Mouse (Mus musculus): ENCODE measurements at regions not wholly inside any gene's neighbourhood (a gene's known extent, or its start where the extent isn't known, plus 50 kb on each side); places are given as distances from the start of the nearest gene placed in this dataset.

DNA sequence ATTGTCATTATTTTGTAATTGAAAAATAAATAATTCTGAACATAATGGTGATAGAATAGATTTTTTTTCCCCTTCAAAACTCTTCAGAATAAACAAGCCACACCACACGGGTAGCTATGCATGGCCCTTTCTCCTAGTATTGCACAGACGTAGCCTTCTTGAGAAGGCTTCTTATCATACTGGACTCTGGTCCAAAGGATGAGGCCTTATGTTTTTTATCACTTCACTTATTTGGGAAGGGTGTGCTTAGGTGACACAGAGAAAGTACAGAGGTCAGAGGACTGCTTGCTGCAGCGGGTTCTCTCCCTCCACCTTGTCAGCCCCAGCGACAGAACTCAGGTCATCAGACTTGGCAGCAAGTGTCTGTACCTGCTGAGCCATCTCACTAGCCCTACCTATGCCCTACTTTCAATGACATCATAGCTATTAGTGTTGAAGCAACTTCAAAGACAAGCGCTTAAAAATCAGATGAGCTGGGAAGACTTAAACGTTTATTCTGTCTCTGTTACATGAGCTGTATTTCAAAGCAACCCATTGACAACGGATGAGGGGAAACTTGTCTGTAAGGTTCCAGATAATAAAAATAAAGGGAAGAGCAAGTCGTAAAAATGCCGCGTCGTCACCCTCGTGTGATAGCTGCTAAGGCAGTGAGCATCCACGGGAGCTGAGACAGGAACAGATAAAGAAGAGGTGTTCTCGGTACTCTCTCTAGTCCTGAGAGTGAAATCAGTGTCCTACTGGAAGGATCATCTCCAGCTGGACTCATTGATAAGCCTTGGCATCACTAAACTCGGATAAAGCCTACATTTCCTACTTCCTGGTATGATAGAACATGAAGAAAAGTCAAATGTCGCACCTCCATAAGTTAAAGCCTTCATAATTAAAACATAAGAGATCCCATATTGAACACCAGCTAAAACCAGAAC lies 226.2 kb downstream of the Sp3 start:
- no peak for DNase-seq (ENCODE audit: low read depth)

- DNase-seq (ENCODE audit: low read depth) = no peak
Observed at GRCm38 (mm10) chr2:72763454-72763853, 216.8 kb downstream of the Sp3 start.

- DNase-seq (ENCODE audit: low read depth) = no peak
Observed at GRCm38 (mm10) chr2:72769030-72769630, 211.1 kb downstream of the Sp3 start.

- no peak for DNase-seq (ENCODE audit: low read depth)
Observed at GRCm38 (mm10) chr2:72773401-72773800, 206.8 kb downstream of the Sp3 start.

DNA sequence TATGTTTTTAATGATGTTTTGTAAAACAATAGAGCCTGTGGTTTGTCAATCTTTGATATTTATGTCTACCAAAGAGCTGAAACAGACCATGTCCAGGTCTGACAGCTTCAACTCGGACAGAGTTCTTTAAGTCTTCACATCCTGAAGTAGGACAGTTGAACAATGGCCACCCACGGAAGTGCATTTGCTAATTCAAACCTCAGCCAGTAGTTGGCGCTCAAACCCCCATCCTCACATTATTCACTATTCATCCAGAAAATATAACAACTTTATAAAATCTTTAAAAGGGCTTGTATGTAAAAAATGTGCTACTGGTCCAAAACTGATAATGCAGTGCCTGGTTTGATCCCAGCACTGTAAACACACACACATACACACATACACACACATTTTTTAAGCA lies 202.9 kb downstream of the Sp3 start:
- DNase-seq (ENCODE audit: low read depth) = peak; percentile 60

DNA sequence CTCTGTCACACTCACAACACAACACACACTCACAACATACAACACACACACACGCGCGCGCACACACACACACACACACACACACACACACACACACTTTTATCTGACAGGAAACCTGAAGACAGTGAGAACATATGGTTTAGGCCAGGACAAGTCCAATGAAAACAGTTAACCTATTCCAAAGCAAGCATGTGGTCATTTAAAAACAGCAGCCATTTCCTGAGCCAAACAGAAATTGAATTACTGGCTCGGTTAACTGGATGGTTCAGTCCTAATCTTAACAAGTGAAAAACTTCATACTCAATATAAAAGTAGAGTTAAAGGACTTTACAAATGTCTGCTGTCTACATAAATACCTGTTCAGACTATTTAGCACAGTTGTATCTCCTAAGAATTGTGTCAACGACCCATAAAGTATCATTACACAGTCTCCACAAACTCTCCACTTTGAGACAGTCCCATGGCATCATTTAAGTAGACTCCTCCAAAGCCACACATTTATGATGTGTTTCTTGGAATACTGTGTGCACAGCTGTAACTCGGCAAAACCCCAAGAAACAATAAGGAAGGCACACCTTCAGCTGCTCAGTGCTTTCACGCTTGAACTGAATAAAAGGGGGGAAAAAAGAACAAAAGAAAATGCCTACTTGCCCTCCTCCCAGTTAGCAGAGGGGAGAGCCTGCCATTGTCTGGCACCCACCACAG lies 202.3 kb downstream of the Sp3 start:
- DNase-seq (ENCODE audit: low read depth) = no peak

DNA sequence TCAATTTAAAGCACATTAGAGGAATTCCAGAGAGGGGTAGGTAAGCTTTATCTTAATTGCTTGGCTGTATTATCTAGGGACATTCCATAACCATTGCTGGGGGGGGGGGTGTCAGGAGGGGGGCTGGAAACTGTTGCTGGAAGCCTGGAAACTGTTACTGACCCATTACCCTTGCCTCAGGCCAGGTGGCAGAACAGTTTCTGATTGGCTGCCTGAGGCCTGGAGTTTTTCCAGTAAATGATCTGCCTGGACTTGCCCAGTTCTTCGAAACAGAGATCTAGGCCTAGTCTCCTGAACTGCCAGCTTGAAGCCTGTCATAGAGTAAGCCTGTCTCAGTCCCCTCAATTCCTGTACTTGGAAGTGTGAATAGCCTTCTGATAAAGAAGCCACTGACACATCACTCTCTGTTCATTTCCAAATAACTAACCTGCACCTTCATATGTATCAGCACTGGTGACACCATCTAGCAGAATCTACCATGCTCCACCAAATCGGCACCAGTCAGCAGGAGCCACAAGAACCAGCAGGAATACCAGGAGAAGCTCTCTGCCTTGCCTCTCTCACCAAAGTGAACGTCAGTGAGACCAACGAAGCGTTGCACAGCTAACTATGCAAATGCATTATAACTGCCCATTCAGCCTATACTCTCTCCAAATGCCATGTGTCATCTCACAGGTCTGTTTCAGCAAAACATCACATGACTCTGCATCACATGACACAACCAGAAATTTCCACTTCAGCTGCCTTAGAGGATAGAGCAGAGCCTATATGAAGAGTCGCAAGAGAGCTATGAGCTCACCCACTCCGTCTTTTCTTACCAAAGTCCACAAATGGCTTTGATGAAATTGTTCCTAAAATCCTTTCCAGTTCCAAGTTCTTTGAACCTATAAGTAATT lies 200.7 kb downstream of the Sp3 start:
- peak; percentile 29 for DNase-seq (ENCODE audit: low read depth)

- no peak for DNase-seq (ENCODE audit: low read depth)
Observed at GRCm38 (mm10) chr2:72781369-72782275, 198.6 kb downstream of the Sp3 start.

GRCm38 (mm10) chr2:72782355-72782754 lies 197.9 kb downstream of the Sp3 start:
- DNase-seq (ENCODE audit: low read depth) = no peak

GRCm38 (mm10) chr2:72785365-72786043 lies 194.7 kb downstream of the Sp3 start:
- DNase-seq (ENCODE audit: low read depth) = no peak

- peak; percentile 6 for DNase-seq (ENCODE audit: low read depth)
Observed at GRCm38 (mm10) chr2:72786044-72786737, 194.1 kb downstream of the Sp3 start.

DNA sequence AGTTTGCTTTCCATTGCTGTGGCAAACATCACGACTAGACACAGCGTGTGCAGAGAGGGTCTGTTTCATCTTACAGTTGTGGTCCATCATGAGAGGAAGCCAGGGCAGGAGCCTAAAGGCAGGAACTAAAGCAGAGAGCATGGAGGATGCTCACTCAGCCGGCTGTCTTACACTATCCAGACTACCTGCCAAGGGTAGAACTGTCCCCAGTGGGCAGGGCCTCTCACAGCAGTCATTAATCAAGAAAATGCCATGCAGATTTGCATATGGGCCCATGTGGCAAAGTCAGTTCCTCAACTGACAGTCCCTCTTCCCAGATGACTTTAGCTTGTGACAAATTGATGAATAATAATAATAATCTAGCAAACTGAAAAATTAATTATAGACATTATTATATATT lies 192.6 kb downstream of the Sp3 start:
- DNase-seq (ENCODE audit: low read depth) = no peak

DNA sequence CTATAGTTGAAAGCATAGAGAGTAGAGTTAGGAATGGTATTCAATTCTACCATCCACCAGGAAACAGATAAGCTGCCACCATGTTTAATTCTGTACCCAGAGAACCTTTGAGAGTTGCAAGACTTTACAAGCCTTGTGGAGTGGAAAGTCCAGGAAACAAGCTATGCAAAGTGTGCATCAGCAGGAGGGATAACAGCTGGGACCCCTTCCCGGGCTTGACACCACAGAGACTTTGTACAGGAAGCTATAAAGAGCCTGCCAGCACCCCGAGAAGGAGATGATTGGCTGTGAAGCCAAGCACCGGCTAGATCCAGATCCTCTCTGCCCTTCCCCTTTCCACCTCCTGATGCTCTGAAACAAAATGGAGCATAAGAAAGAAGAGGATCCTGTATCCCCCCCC lies 188.8 kb downstream of the Sp3 start:
- DNase-seq (ENCODE audit: low read depth) = no peak

GRCm38 (mm10) chr2:72793424-72793823 lies 186.8 kb downstream of the Sp3 start:
- no peak for DNase-seq (ENCODE audit: low read depth)

DNA sequence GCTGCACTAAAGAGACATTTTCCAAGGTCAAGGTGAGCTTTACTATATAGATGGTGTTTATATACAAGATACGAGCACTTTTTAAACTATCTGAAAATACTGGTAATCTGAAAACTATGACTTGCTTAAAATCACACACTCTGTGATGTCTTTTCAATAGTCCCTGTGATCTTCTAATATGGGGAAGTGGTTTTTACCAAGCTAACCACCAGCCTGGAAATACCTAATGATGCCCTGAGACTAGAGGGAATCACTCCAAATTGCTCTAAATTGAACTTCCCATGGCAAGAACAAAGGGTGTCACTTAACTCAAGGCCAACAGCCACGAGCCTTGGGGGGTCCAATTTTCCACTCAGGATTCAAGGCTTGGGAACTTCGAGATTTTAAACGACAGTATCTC lies 185.7 kb downstream of the Sp3 start:
- no peak for DNase-seq (ENCODE audit: low read depth)

DNA sequence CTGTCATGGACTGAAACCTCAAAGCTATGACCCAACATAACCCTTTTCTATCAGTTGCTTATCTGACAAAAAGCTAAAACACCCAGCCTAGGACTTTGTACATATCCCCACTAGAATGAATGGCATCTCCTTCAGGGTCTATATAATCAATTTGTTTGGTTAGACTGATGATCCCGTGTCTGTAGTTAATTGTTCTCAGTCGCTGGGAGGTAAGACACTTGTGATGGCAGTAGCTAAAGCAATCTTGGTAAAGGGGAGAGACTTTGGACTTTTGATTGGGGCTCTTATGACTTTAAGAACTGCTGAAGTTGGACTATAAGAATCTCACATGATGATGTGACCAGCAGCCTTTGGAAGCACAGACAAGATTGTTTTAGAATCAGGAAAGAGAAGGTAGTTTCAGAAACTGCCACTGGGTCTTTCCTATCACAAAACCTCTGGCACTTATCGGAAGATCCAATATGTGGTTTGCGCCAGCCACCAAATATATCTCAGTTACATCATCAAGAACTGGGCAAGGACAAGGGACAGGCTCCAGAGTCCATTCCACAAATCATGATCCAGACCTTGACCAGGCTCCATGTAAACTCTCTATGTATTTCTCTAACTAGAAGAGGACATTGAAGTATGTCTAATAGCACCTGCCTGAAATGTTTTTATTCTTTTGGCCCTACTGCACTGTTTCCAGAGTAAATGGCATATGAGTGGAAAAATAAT lies 183.1 kb downstream of the Sp3 start:
- DNase-seq (ENCODE audit: low read depth) = no peak

DNA sequence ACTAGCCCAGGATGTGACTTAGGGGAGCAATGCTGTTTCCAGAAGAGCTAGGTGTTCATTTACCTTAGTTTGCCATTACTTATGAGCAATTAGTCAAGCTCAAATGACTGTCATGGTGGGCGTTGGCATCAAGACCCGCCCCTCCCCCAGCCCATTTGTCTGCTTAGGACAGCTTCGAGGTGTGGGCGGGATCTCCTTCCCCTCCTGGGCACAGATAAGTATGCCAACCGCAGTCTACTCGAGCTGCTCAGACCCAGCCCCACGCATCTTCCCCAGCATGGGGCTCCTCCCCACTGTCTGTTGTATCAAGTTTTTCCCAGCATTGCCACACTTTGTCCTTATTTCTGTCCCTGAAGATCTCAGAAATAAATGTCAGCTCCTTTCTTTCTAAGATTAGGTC lies 179.6 kb downstream of the Sp3 start:
- no peak for DNase-seq (ENCODE audit: low read depth)

DNA sequence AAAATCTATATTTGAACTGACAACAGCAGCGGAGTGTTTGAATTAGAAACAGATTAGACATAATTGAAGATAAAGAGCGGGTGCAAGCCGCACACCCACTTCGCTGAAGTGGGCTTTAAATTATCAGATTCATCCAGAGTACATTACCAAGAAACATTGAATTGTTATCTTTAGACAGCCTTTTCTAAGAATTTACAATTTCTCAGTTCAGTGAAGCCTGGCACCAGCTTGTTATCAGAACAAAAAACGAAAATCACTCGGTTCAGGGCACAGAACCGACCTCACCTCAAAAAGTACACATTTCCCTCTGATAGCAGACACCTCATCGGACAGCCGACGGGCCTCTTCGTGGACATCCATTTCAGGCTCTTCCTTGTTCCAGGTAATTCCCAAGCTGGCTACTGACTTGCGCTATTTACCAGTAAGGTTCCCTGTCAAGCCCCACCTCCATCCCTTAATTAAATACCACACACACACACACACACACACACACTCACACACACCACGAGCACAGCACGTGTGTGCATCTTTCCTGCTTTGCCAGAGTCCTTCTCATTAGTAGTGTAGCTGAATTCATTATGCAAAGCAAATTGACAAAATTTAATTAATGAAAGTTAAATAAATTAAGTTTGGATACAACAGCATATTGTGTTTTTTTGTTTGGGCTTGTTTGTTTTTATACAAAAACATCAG lies 166.8 kb downstream of the Sp3 start:
- no peak for DNase-seq (ENCODE audit: low read depth)

Measured in NIH3T3 (cell line).